Mouse (Mus musculus) inflammation-experienced regulatory T-cells, adult 6 months (primary cell): ENCODE data around the gene Aplnr. TPM values are rescaled to one million over a fixed set of nuclear protein-coding genes. Genes with fewer than 3 reads are reported as not detected.

ENCODE experiments used
- ATAC-seq: one replicate; pipeline ENCODE4 v1.8.0; 2017
- polyA plus RNA-seq, 3 experiments: library from polyadenylated mRNA; unstranded; fragments of 100-300 nt; shearing (Covaris generic); gene quantifications; one replicate each; pipeline ENCODE4 v1.2.1; 2017

The Aplnr gene
- polyA plus RNA-seq, 3 experiments from 2014 or later: not detected

GRCm38 (mm10) chr2:85137601-85138140 is 1.6 kb downstream of the Aplnr start:
- ATAC-seq: no peak

GRCm38 (mm10) chr2:85138143-85138542 is 2.1 kb downstream of the Aplnr start:
- ATAC-seq: no peak

- ATAC-seq: no peak
Observed at GRCm38 (mm10) chr2:85139393-85139792, 3.4 kb downstream of the Aplnr start.

- no peak for ATAC-seq
Observed at GRCm38 (mm10) chr2:85139846-85140245, 3.8 kb downstream of the Aplnr start.

GRCm38 (mm10) chr2:85140833-85141232 is 4.8 kb downstream of the Aplnr start:
- ATAC-seq: no peak

GRCm38 (mm10) chr2:85144908-85145307 is 8.9 kb downstream of the Aplnr start:
- ATAC-seq: no peak

GRCm38 (mm10) chr2:85145346-85145745 is 9.3 kb downstream of the Aplnr start:
- no peak for ATAC-seq

- ATAC-seq: no peak
Observed at GRCm38 (mm10) chr2:85147481-85147880, 11.5 kb downstream of the Aplnr start.

- no peak for ATAC-seq
Observed at GRCm38 (mm10) chr2:85150373-85150772, 14.3 kb downstream of the Aplnr start.

GRCm38 (mm10) chr2:85151233-85151632 is 15.2 kb downstream of the Aplnr start:
- no peak for ATAC-seq

- ATAC-seq: no peak
Observed at GRCm38 (mm10) chr2:85155334-85155733, 19.3 kb downstream of the Aplnr start.

- no peak for ATAC-seq
Observed at GRCm38 (mm10) chr2:85156136-85156535, 20.1 kb downstream of the Aplnr start.

- ATAC-seq: no peak
Observed at GRCm38 (mm10) chr2:85157382-85157781, 21.4 kb downstream of the Aplnr start.

GRCm38 (mm10) chr2:85160901-85161637 is 25.0 kb downstream of the Aplnr start:
- ATAC-seq: no peak

GRCm38 (mm10) chr2:85161638-85162093 is 25.6 kb downstream of the Aplnr start:
- no peak for ATAC-seq

- ATAC-seq: no peak
Observed at GRCm38 (mm10) chr2:85163311-85164047, 27.5 kb downstream of the Aplnr start.

- no peak for ATAC-seq
Observed at GRCm38 (mm10) chr2:85167624-85168023, 31.6 kb downstream of the Aplnr start.

- no peak for ATAC-seq
Observed at GRCm38 (mm10) chr2:85168327-85168726, 32.3 kb downstream of the Aplnr start.

- ATAC-seq: no peak
Observed at GRCm38 (mm10) chr2:85172071-85172762, 36.2 kb downstream of the Aplnr start.

- no peak for ATAC-seq
Observed at GRCm38 (mm10) chr2:85172763-85173103, 36.7 kb downstream of the Aplnr start.

GRCm38 (mm10) chr2:85173545-85173944 is 37.5 kb downstream of the Aplnr start:
- ATAC-seq: no peak

- no peak for ATAC-seq
Observed at GRCm38 (mm10) chr2:85178139-85178800, 42.2 kb downstream of the Aplnr start.
